Mouse (Mus musculus): ENCODE results near the gene Ebpl.

The Ebpl gene

GRCm38 (mm10) chr14:61360131-61360980, at the start of gene Ebpl:
Ebpl (minus strand) TSS chr14:61360439.
- DNase-seq (ENCODE audit: low read depth): peak; percentile 81

GRCm38 (mm10) chr14:61410020-61410419, 49.8 kb upstream of the Ebpl start:
- DNase-seq (ENCODE audit: low read depth): no peak

- DNase-seq (ENCODE audit: low read depth): no peak
Observed at GRCm38 (mm10) chr14:61407055-61407454, 46.8 kb upstream of the Ebpl start.

GRCm38 (mm10) chr14:61405761-61406160, 45.5 kb upstream of the Ebpl start:
- DNase-seq (ENCODE audit: low read depth): no peak

- no peak for DNase-seq (ENCODE audit: low read depth)
Observed at GRCm38 (mm10) chr14:61404941-61405340, 44.7 kb upstream of the Ebpl start.

- DNase-seq (ENCODE audit: low read depth): no peak
Observed at GRCm38 (mm10) chr14:61394745-61395144, 34.5 kb upstream of the Ebpl start.

GRCm38 (mm10) chr14:61390586-61390985, 30.3 kb upstream of the Ebpl start:
- no peak for DNase-seq (ENCODE audit: low read depth)

GRCm38 (mm10) chr14:61367290-61367689, 7.1 kb upstream of the Ebpl start:
- no peak for DNase-seq (ENCODE audit: low read depth)

- DNase-seq (ENCODE audit: low read depth): no peak
Observed at GRCm38 (mm10) chr14:61364656-61365055, 4.4 kb upstream of the Ebpl start.

- DNase-seq (ENCODE audit: low read depth): no peak
Observed at GRCm38 (mm10) chr14:61363734-61364133, 3.5 kb upstream of the Ebpl start.

GRCm38 (mm10) chr14:61362268-61362667, 2.0 kb upstream of the Ebpl start:
- no peak for DNase-seq (ENCODE audit: low read depth)

GRCm38 (mm10) chr14:61360981-61361511, 807 bp upstream of the Ebpl start:
- DNase-seq (ENCODE audit: low read depth): no peak

GRCm38 (mm10) chr14:61354251-61355235, 5.7 kb downstream of the Ebpl start:
- DNase-seq (ENCODE audit: low read depth): no peak

- no peak for DNase-seq (ENCODE audit: low read depth)
Observed at GRCm38 (mm10) chr14:61350808-61351207, 9.4 kb downstream of the Ebpl start.

- DNase-seq (ENCODE audit: low read depth): no peak
Observed at GRCm38 (mm10) chr14:61349876-61350275, 10.4 kb downstream of the Ebpl start.

- no peak for DNase-seq (ENCODE audit: low read depth)
Observed at GRCm38 (mm10) chr14:61346827-61347698, 13.2 kb downstream of the Ebpl start.

GRCm38 (mm10) chr14:61344590-61344989, 15.6 kb downstream of the Ebpl start:
- DNase-seq (ENCODE audit: low read depth): no peak

GRCm38 (mm10) chr14:61339381-61339780, 20.9 kb downstream of the Ebpl start:
- no peak for DNase-seq (ENCODE audit: low read depth)

GRCm38 (mm10) chr14:61330996-61331561, 29.2 kb downstream of the Ebpl start:
- peak; percentile 77 for DNase-seq (ENCODE audit: low read depth)

GRCm38 (mm10) chr14:61330591-61330990, 29.6 kb downstream of the Ebpl start:
- DNase-seq (ENCODE audit: low read depth): no peak
